Mouse (Mus musculus): ENCODE results near the gene Onecut1.

- TF ChIP-seq POLR2A (IDR thresholded peaks at IDR 0.05; ENCODE audit: low read depth, low read length), result no peak
- TF ChIP-seq MAX (IDR thresholded peaks at IDR 0.05; ENCODE audit: low read length), result no peak
- TF ChIP-seq USF1 (IDR thresholded peaks at IDR 0.05; ENCODE audit: low read depth, low read length), result no peak
- no peak for TF ChIP-seq GABPA (IDR thresholded peaks at IDR 0.05; ENCODE audit: insufficient replicate concordance, low read depth, low read length)
- no peak for TF ChIP-seq EP300 (IDR thresholded peaks at IDR 0.05; ENCODE audit: low read length)
- TF ChIP-seq CTCF (conservative IDR thresholded peaks at IDR 0.05 in 1 of 2, IDR thresholded peaks at IDR 0.05 in 1 of 2; ENCODE audit: low read depth in 2 of 2, low read length in 2 of 2), result no peak
- TF ChIP-seq ELF1 (IDR thresholded peaks at IDR 0.05; ENCODE audit: low read depth, low read length), result no peak
- no peak for TF ChIP-seq E2F4 (IDR thresholded peaks at IDR 0.05; ENCODE audit: insufficient replicate concordance, low read depth, low read length)
Measured at GRCm38 (mm10) chr9:74862096-74862780, 517 bp downstream of the Onecut1 start.
